Mouse (Mus musculus): ENCODE data around the gene Mylk. TPM values are rescaled to one million over a fixed set of nuclear protein-coding genes. Genes with fewer than 3 reads are reported as not detected.
A peak's percentile ranks its signal among the peaks of the same experiment; 100 is the strongest.

Gene Mylk
- total RNA-seq, 1 experiment = 0.27 TPM

DNA sequence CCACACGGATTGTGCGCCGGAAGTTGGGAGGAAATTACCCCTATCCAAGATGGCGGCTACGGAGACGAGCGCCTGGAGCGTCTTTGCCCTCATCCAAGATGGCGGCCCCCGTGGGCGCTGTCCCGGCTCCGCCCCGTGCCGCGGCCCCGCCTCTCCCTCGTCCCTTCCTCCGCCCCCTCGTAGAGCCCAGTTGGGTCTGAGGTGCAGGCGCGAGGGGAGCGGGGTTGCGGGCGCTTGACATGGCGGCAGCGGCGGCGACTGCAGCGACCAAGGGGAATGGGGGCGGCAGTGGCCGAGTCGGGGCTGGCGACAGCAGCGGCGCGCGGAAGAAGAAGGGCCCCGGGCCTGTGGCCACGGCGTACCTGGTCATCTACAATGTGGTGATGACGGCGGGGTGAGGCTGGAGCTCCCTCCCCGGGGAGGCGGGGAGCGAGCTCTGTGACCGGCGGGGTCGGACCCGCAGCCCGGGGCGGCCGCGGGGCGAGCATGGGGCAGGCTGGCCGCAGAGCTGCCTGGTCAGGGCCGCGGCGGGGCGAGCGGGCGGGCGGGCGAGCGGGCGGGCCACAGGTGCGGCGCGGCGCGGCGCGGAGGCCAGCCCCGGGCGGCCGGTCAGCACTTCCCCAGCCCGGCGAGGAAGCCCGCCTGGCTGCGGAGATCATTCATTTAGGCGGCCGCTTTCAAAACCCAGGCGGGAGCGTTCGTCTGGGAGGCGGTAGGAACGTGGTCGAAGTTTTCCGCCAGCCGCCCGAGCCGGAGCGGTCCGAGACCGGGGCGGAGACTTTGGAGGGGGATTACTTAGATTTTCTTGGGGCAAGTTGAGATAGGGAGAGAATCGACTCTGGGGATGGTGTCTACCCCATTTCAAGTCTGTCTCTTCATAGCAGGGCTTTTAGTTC lies 277.5 kb downstream of the Mylk start, which contains the start of gene Hacd2:
TSS of gene Hacd2 (plus strand) at position 187 of the 896 bp plus-strand sequence.
- Histone ChIP-seq H3K9me3 (ENCODE audit: control insufficient read depth, insufficient read depth, low read depth, low read length) (no peaks in the 10 kb centered on the region), H3K9ac (ENCODE audit: insufficient read depth, low read depth, low read length, poor library complexity, severe bottlenecking) (peak within 1 kb of the TSS; percentile 79), H3K36me3 (ENCODE audit: control insufficient read depth, insufficient read depth, low read length, poor library complexity, severe bottlenecking) (peaks cover 11% of the 10 kb centered on the region), H3K4me3 (ENCODE audit: insufficient read depth in 1 of 2, low read depth in 1 of 2, low read length in 2 of 2, poor library complexity in 1 of 2, severe bottlenecking in 1 of 2) (peak within 1 kb of the TSS; percentile 75 to 76), H3K27ac (ENCODE audit: insufficient read depth, low read depth, low read length, poor library complexity, severe bottlenecking) (peak within 1 kb of the TSS; percentile 26), H3K4me1 (ENCODE audit: control insufficient read depth in 2 of 2, insufficient read depth in 2 of 2, low read length in 2 of 2, poor library complexity in 1 of 2) (peaks cover 0 to 6% of the 10 kb centered on the region in 2 experiments; a peak in 2 of 4 replicates)
- peak; percentile 95 for TF ChIP-seq HCFC1 (IDR thresholded peaks at IDR 0.05; ENCODE audit: borderline replicate concordance, insufficient read depth, low read length)
- no peak for TF ChIP-seq ZC3H11A (IDR thresholded peaks at IDR 0.05; ENCODE audit: borderline replicate concordance, low read depth, low read length)
- in situ Hi-C loops (cut with MboI; ENCODE audit: low sequenced_read_pairs in 2 of 2, unreplicated experiment in 2 of 2) = no loop called here
- DNase-seq (ENCODE audit: low read depth, low spot score) = peak; percentile 95

DNA sequence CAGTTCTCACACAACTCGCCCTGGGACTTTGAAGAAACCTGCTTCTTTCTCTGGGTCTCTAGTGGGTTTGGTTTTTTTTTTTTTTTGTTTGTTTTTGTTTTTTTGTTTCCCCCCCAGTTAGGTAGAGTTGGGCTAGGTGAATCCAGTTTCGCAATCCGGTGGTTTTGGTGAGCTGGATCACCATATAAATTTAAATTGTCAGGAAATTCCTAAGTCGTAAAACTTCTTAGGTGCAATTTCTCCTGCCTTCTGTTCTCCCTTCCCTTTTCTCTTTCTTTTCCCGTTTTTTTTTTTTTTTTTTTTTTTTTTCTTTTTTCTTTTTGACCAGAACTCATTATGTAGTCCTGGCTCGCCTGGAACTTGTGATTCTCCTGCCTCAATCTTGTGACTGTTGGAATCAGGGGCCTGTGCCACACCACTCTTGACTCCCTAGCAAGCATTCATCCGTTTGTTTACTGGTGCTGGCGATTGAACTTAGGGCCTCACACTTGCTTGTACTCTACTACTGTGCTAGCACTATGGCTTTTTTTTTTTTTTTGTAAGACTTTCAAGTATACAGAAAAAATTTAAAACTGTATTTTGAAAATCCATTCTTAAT lies 278.2 kb downstream of the Mylk start:
- H3K4me3 ChIP-seq (ENCODE audit: insufficient read depth in 1 of 2, low read depth in 1 of 2, low read length in 2 of 2, poor library complexity in 1 of 2, severe bottlenecking in 1 of 2) = peak overlapping the region; percentile 75 to 76
- H3K4me1 ChIP-seq (ENCODE audit: control insufficient read depth in 2 of 2, insufficient read depth in 2 of 2, low read length in 2 of 2, poor library complexity in 1 of 2) = peaks cover 0 to 6% of the 10 kb centered on the region in 2 experiments; a peak in 1 of 4 replicates
- peak overlapping the region; percentile 78 for H3K9ac ChIP-seq (ENCODE audit: insufficient read depth, low read depth, low read length, poor library complexity, severe bottlenecking)
- no peak for DNase-seq (ENCODE audit: low read depth, low spot score)
- no peaks in the 10 kb centered on the region for H3K9me3 ChIP-seq (ENCODE audit: control insufficient read depth, insufficient read depth, low read depth, low read length)
- H3K36me3 ChIP-seq (ENCODE audit: control insufficient read depth, insufficient read depth, low read length, poor library complexity, severe bottlenecking) = peaks cover 11% of the 10 kb centered on the region
- in situ Hi-C loops (cut with MboI; ENCODE audit: low sequenced_read_pairs in 2 of 2, unreplicated experiment in 2 of 2) = no loop called here
- TF ChIP-seq ZNF384 (IDR thresholded peaks at IDR 0.05; ENCODE audit: low read depth, low read length) (peak; percentile 83), CHD2 (IDR thresholded peaks at IDR 0.05; ENCODE audit: low read depth, low read length) (no peak)
- H3K27ac ChIP-seq (ENCODE audit: insufficient read depth, low read depth, low read length, poor library complexity, severe bottlenecking) = peak overlapping the region; percentile 26; the same call in 1 of the 2 replicates

DNA sequence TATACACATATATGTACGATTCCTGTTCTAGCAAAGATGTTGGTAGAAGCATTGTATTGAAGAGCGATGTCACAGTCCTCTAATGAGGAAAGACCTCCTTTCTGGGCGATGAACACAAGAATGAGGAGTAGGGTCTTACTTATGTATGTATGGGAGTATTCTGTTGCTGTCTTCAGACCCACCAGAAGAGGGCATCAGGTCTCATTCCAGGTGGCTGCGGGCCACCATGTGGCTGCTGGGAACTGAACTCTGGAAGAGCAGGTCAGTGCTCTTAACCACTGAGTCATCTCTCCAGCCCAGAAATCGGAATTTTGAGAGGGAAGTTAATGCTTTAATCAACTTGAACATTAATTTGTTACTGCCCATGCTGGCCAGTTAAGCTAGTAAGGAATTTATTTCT lies 279.3 kb downstream of the Mylk start:
- peaks cover 17% of the 10 kb centered on the region for H3K36me3 ChIP-seq (ENCODE audit: control insufficient read depth, insufficient read depth, low read length, poor library complexity, severe bottlenecking)

DNA sequence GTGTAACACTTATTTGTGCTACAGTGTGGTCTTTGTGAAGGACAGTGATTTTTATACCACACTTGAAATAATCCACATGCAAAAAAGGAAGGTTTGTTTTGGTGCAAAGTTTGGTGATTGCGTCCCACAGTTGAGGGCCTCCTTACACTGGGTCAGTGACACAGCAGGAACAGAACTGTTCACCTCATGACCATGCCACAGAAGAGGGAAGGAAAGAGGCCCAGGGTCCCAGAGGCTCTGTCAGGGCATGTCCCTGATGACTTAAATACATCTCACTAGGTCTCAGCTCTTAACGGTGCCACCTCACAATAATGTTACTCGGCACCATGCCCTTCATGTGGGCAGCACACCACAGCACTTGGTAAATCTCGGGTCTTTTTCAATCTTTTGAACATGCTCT lies 280.3 kb downstream of the Mylk start:
- peaks cover 23% of the 10 kb centered on the region for H3K36me3 ChIP-seq (ENCODE audit: control insufficient read depth, insufficient read depth, low read length, poor library complexity, severe bottlenecking)
- in situ Hi-C loops (cut with MboI; ENCODE audit: low sequenced_read_pairs in 2 of 2, unreplicated experiment in 2 of 2) = no loop called here
- H3K4me1 ChIP-seq (ENCODE audit: control insufficient read depth in 2 of 2, insufficient read depth in 2 of 2, low read length in 2 of 2, poor library complexity in 1 of 2) = peaks cover 2 to 6% of the 10 kb centered on the region in 2 experiments; a peak in 2 of 4 replicates
- no peak for DNase-seq (ENCODE audit: low read depth, low spot score)
- no peak for TF ChIP-seq ZC3H11A (IDR thresholded peaks at IDR 0.05; ENCODE audit: borderline replicate concordance, low read depth, low read length)
- TF ChIP-seq HCFC1 (IDR thresholded peaks at IDR 0.05; ENCODE audit: borderline replicate concordance, insufficient read depth, low read length) = no peak
- TF ChIP-seq MAFK (IDR thresholded peaks at IDR 0.05; ENCODE audit: insufficient read depth, low read depth, low read length) = no peak
- TF ChIP-seq CHD2 (IDR thresholded peaks at IDR 0.05; ENCODE audit: low read depth, low read length) = no peak
- no peak for TF ChIP-seq ZNF384 (IDR thresholded peaks at IDR 0.05; ENCODE audit: low read depth, low read length)
- H3K27ac ChIP-seq (ENCODE audit: insufficient read depth, low read depth, low read length, poor library complexity, severe bottlenecking) = no peak overlapping the region; the same call in 1 of the 2 replicates
- H3K9me3 ChIP-seq (ENCODE audit: control insufficient read depth, insufficient read depth, low read depth, low read length) = no peaks in the 10 kb centered on the region
- peak overlapping the region; percentile 52; the same call in 1 of the 2 replicates for H3K9ac ChIP-seq (ENCODE audit: insufficient read depth, low read depth, low read length, poor library complexity, severe bottlenecking)
- no peak overlapping the region for H3K4me3 ChIP-seq (ENCODE audit: insufficient read depth in 1 of 2, low read depth in 1 of 2, low read length in 2 of 2, poor library complexity in 1 of 2, severe bottlenecking in 1 of 2)

More for the DNA sequence above, 279.3 kb downstream of the Mylk start:
- TF ChIP-seq ZC3H11A (IDR thresholded peaks at IDR 0.05; ENCODE audit: borderline replicate concordance, low read depth, low read length) (no peak; the same call in 1 of the 2 replicates), HCFC1 (IDR thresholded peaks at IDR 0.05; ENCODE audit: borderline replicate concordance, insufficient read depth, low read length) (no peak), MAFK (IDR thresholded peaks at IDR 0.05; ENCODE audit: insufficient read depth, low read depth, low read length) (0 out of 2 replicates have a peak, but pooled peaks have one; percentile 10)
- Histone ChIP-seq H3K27ac (ENCODE audit: insufficient read depth, low read depth, low read length, poor library complexity, severe bottlenecking) (no peak overlapping the region), H3K9me3 (ENCODE audit: control insufficient read depth, insufficient read depth, low read depth, low read length) (no peaks in the 10 kb centered on the region), H3K4me3 (ENCODE audit: insufficient read depth in 1 of 2, low read depth in 1 of 2, low read length in 2 of 2, poor library complexity in 1 of 2, severe bottlenecking in 1 of 2) (no peak overlapping the region; a peak in 1 of 4 replicates), H3K4me1 (ENCODE audit: control insufficient read depth in 2 of 2, insufficient read depth in 2 of 2, low read length in 2 of 2, poor library complexity in 1 of 2) (peaks cover 2 to 6% of the 10 kb centered on the region in 2 experiments; a peak in 2 of 4 replicates), H3K9ac (ENCODE audit: insufficient read depth, low read depth, low read length, poor library complexity, severe bottlenecking) (no peak overlapping the region)
- in situ Hi-C loops (cut with MboI; ENCODE audit: low sequenced_read_pairs in 2 of 2, unreplicated experiment in 2 of 2) = no loop called here
- no peak for DNase-seq (ENCODE audit: low read depth, low spot score)
